Mouse (Mus musculus) thymus, adult 2 months (tissue): ENCODE measurements at regions not wholly inside any gene's neighbourhood (a gene's known extent, or its start where the extent isn't known, plus 50 kb on each side); places are given as distances from the start of the nearest gene placed in this dataset.

Experiments used
- CTCF ChIP-seq: fragments of 200-500 bp; IDR thresholded peaks from 2 replicates; pipeline ENCODE4 v1.5.1; 2012; ENCODE audit warnings: mild to moderate bottlenecking, control low read depth, low read length, moderate library complexity, borderline replicate concordance; ENCODE audit not compliant: control insufficient read depth, poor library complexity, insufficient read depth; ENCODE audit errors: extremely low read depth
- POLR2A ChIP-seq: fragments of 200-500 bp; IDR thresholded peaks from 2 replicates; pipeline ENCODE4 v1.6.1; 2012; ENCODE audit warnings: mild to moderate bottlenecking, low read length, control low read depth, moderate library complexity; ENCODE audit not compliant: control insufficient read depth, poor library complexity, insufficient read depth; ENCODE audit errors: extremely low read depth

DNA sequence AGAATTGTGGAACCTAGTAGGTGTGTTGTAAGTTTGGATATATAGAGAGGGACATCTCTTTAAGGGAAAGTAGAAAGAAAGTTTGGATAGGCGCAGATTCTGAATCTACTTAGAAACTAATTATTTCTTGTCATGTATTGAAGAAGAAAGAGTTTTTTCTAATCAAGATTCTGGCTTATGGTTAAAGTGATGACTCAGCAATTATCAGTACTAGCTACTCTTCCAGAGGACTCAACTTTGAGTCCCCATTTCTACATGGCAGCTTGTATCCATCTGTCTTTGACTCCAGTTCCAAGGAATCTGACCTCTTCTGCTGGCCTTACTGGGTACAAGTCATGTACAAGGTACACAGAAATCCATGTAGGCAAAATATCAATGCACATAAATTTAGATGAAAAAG, 2767.1 kb downstream of the Gm37988 start:
- no peak for TF ChIP-seq POLR2A
- no peak for TF ChIP-seq CTCF
